Mouse (Mus musculus) limb, embryonic 10.5 days (tissue): ENCODE measurements around the gene Igfbp7. TPM values are rescaled to one million over a fixed set of nuclear protein-coding genes. Genes with fewer than 3 reads are reported as not detected.

Source experiments
- DNase-seq: peaks from one replicate; pipeline ENCODE4 v3.0.0-alpha.2; 2017; ENCODE audit warnings: low spot score
- H3K27ac ChIP-seq: fragments of 300-500 bp; sonication (generic); 2 replicates; pipeline ENCODE4 v1.5.1; 2016; ENCODE audit warnings: mild to moderate bottlenecking
- H3K27me3 ChIP-seq: fragments of 300-500 bp; sonication (generic); 2 replicates; pipeline ENCODE4 v1.6.1; 2016; ENCODE audit warnings: low read depth, mild to moderate bottlenecking; ENCODE audit not compliant: poor library complexity, severe bottlenecking
- H3K36me3 ChIP-seq: fragments of 300-500 bp; sonication (generic); 2 replicates; pipeline ENCODE4 v1.6.1; 2016; ENCODE audit warnings: mild to moderate bottlenecking, moderate library complexity
- H3K4me1 ChIP-seq: fragments of 300-500 bp; sonication (generic); 2 replicates; pipeline ENCODE4 v1.6.1; 2016
- H3K4me3 ChIP-seq: fragments of 300-500 bp; sonication (generic); 2 replicates; pipeline ENCODE4 v1.5.1; 2016; ENCODE audit warnings: mild to moderate bottlenecking, moderate library complexity
- H3K9me3 ChIP-seq: fragments of 300-500 bp; sonication (generic); replicated peaks from 2 replicates; pipeline ENCODE4 v1.6.1; 2016; ENCODE audit warnings: mild to moderate bottlenecking
- WGBS: fragments of 180-500 bp; shearing (Covaris S2); methylation state at CpG from one replicate; pipeline ENCODE4 v1.1.7; 2016; 5-methylcytosine and 5-hydroxymethylcytosine counted together
- polyA plus RNA-seq: library from polyadenylated mRNA; unstranded; fragments of >200 nt; fragmentation: Nextera tagmentation; extraction: Ambion mirVana; gene quantifications from 2 replicates; pipeline ENCODE4 v1.2.1, GENCODE M21; 2016

Gene Igfbp7
- polyA plus RNA-seq, 1 experiment from 2014 or later = 1.3 TPM

DNA sequence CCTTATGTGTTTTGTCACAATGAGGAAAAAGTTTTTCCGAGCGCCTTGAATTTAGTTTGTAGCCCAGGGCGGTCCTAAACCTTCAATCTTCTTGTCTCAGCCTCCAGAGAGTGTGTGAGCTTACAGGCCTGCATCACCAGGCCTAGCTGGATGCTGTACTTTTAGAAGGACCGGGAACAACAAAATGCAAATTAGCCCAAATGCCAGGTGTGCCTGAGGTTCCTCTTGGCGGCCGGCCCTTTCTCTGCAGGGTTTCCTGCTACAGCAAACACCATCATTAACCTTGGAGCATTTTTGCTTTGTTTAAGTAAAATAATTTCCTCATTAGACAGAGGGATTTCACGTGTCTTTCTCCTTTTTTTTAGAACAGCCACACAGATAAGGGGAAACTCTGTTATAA, 39.6 kb downstream of the Igfbp7 start:
- WGBS = 40% methylated on average over 7 of the region's 7 CpGs
- Histone ChIP-seq H3K36me3 (no peaks in the 10 kb centered on the region), H3K27ac (no peak overlapping the region), H3K27me3 (0 out of 2 replicates have a peak, but pooled peaks cover 5% of the 10 kb centered on the region), H3K4me3 (no peak overlapping the region), H3K4me1 (peaks cover 32% of the 10 kb centered on the region), H3K9me3 (no peaks in the 10 kb centered on the region)
- no peak for DNase-seq

GRCm38 (mm10) chr5:77367682-77368081, 40.2 kb downstream of the Igfbp7 start:
- WGBS = 58% methylated on average over 12 of the region's 12 CpGs
- Histone ChIP-seq H3K27ac (no peak overlapping the region), H3K4me1 (peaks cover 29% of the 10 kb centered on the region), H3K27me3 (0 out of 2 replicates have a peak, but pooled peaks cover 5% of the 10 kb centered on the region), H3K36me3 (no peaks in the 10 kb centered on the region), H3K9me3 (no peaks in the 10 kb centered on the region), H3K4me3 (no peak overlapping the region)
- DNase-seq = no peak

- Histone ChIP-seq H3K4me3 (no peak overlapping the region), H3K27ac (no peak overlapping the region), H3K4me1 (peaks cover 26% of the 10 kb centered on the region), H3K27me3 (0 out of 2 replicates have a peak, but pooled peaks cover 5% of the 10 kb centered on the region), H3K9me3 (no peaks in the 10 kb centered on the region), H3K36me3 (no peaks in the 10 kb centered on the region)
- WGBS = 96% methylated on average over 1 of the region's 1 CpGs
- DNase-seq = no peak
Observed at GRCm38 (mm10) chr5:77367145-77367544, 40.7 kb downstream of the Igfbp7 start.

- Histone ChIP-seq H3K4me1 (peaks cover 26% of the 10 kb centered on the region), H3K4me3 (no peak overlapping the region), H3K9me3 (no peaks in the 10 kb centered on the region), H3K27me3 (0 out of 2 replicates have a peak, but pooled peaks cover 5% of the 10 kb centered on the region), H3K27ac (no peak overlapping the region), H3K36me3 (no peaks in the 10 kb centered on the region)
- WGBS = 91% methylated on average over 8 of the region's 8 CpGs
- no peak for DNase-seq
Observed at GRCm38 (mm10) chr5:77366313-77366712, 41.5 kb downstream of the Igfbp7 start.

DNA sequence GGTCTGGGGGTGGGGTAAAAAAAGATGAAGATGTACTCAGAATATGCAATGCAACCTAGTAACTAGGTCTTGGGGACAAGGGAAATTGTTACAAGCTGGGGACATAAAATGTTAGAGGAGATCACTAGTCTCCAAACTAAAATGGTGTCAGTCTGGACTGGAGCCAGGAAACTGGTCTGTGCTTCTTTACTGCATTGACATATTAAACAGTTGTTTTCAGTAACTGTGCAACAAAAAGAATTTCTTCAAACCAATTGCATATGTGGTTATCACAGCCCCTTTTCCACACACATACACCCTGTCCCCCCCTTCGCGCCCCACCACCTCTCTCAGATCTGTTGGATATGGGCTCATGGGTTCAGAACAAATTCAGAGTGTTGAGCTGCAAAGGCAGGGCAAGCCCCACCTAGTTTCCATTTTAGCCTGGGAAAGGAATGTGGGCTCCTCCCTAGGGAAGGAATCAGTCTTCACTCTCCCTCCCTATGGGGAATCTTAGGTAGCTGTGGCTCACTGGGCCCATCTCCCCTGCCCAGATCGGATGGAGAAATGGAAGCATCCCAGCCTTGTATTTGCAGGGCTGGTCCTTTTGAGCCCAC, 43.3 kb downstream of the Igfbp7 start:
- WGBS = 89% methylated on average over 3 of the region's 3 CpGs
- Histone ChIP-seq H3K4me1 (peaks cover 21% of the 10 kb centered on the region), H3K4me3 (no peak overlapping the region), H3K36me3 (no peaks in the 10 kb centered on the region), H3K27me3 (0 out of 2 replicates have a peak, but pooled peaks cover 5% of the 10 kb centered on the region), H3K27ac (no peak overlapping the region), H3K9me3 (no peaks in the 10 kb centered on the region)
- DNase-seq = no peak

- no peaks in the 10 kb centered on the region for H3K9me3 ChIP-seq
- H3K27me3 ChIP-seq = 0 out of 2 replicates have a peak, but pooled peaks cover 5% of the 10 kb centered on the region
- no peak for DNase-seq
- peaks cover 15% of the 10 kb centered on the region for H3K4me1 ChIP-seq
- no peaks in the 10 kb centered on the region for H3K36me3 ChIP-seq
- no peak overlapping the region for H3K4me3 ChIP-seq
- 88% methylated on average over 6 of the region's 6 CpGs for WGBS
- no peak overlapping the region for H3K27ac ChIP-seq
Observed at GRCm38 (mm10) chr5:77363650-77364049, 44.2 kb downstream of the Igfbp7 start.

DNA sequence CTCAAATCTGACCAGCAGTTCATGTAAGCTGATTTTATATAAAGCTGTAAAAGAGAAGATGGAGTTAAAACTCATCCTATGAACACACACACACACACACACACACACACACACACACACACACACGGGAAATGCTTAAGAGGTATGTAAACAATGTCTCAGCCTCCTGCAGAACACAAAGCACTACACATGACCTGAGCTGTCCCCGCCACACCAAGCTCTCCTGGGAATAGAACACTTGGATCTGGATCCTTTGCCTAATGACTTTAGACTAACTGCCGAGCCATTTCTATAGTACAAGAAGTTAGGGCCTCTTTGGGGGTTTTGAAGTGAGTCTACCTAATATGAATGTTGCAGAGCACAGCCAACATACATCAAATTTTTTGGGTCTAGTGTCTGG, 45.7 kb downstream of the Igfbp7 start:
- Histone ChIP-seq H3K27me3 (no peaks in the 10 kb centered on the region), H3K9me3 (no peaks in the 10 kb centered on the region), H3K27ac (no peak overlapping the region), H3K36me3 (no peaks in the 10 kb centered on the region), H3K4me3 (no peak overlapping the region), H3K4me1 (peaks cover 18% of the 10 kb centered on the region)
- 83% methylated on average over 3 of the region's 3 CpGs for WGBS
- no peak for DNase-seq

GRCm38 (mm10) chr5:77361006-77361405, 46.8 kb downstream of the Igfbp7 start:
- no peak for DNase-seq
- Histone ChIP-seq H3K9me3 (no peaks in the 10 kb centered on the region), H3K4me1 (peaks cover 26% of the 10 kb centered on the region), H3K36me3 (no peaks in the 10 kb centered on the region), H3K27me3 (no peaks in the 10 kb centered on the region), H3K4me3 (no peak overlapping the region), H3K27ac (no peak overlapping the region)
- 82% methylated on average over 4 of the region's 4 CpGs for WGBS

DNA sequence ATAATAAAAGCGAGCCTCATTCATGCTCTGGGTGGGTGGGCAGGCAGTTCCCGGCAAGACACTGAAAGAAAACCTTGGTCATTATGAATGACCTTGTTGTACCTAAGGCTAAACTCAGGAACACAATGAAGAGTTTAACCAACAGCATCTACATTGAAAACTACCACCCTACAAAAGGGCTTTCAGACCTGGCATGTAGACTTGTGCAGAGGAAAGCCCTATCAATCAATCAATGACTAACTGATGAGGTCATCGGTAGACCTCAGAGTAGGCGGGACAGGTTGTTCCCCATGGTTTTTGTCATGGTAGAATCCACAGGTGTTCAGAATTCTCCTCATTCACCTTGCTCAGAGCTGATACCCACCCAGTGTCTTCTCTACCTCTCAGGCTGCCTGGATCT, 47.9 kb downstream of the Igfbp7 start:
- no peak overlapping the region for H3K4me3 ChIP-seq
- H3K9me3 ChIP-seq = no peaks in the 10 kb centered on the region
- H3K36me3 ChIP-seq = no peaks in the 10 kb centered on the region
- H3K4me1 ChIP-seq = peaks cover 36% of the 10 kb centered on the region
- 89% methylated on average over 4 of the region's 4 CpGs for WGBS
- no peaks in the 10 kb centered on the region for H3K27me3 ChIP-seq
- no peak overlapping the region for H3K27ac ChIP-seq
- DNase-seq = no peak

- Histone ChIP-seq H3K27ac (peak overlapping the region; percentile 82), H3K27me3 (no peaks in the 10 kb centered on the region), H3K9me3 (no peaks in the 10 kb centered on the region), H3K4me1 (peaks cover 50% of the 10 kb centered on the region), H3K4me3 (peak overlapping the region; percentile 47), H3K36me3 (no peaks in the 10 kb centered on the region)
- 4% methylated on average over 10 of the region's 10 CpGs for WGBS
- DNase-seq = peak; percentile 75
Observed at GRCm38 (mm10) chr5:77358347-77358746, 49.5 kb downstream of the Igfbp7 start.

DNA sequence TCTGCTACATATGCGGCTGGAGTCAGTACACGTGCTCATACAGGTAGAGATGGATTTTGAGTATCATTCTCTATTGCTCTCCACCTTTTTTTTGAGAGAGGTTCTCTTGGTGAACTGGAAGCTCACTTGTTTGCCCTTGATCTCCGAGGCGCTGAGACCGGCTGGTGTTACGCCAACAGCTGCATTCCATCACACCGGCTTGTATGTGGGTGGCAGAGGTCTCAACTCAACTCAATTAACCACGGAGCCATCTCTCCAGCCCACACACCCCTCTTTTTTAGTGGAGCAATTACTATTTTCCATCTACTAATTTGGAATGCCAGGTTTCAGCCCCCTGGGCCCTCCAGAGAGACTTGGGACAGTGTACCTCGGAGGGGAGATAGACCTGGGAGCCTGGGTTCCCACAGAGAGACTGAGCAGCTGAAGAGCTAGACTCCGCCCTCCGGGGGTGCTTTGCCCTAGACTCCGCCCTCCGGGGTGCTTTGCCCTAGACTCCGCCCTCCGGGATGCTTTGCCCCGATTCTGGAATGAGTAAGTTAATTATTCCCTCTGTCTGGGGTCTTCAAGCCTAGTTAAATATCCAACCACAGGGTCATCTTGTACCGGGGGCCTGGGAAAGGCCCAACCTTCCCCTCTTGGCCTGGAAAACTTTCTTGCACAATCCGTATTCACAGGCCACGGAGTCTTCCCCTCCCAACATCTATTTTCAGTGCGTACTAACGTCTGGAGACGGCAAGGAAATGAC, 50.3 kb downstream of the Igfbp7 start:
- Histone ChIP-seq H3K4me1 (peaks cover 54% of the 10 kb centered on the region), H3K36me3 (no peaks in the 10 kb centered on the region), H3K27me3 (no peaks in the 10 kb centered on the region), H3K9me3 (no peaks in the 10 kb centered on the region), H3K4me3 (peak overlapping the region; percentile 47), H3K27ac (peak overlapping the region; percentile 82)
- peak; percentile 66 for DNase-seq
- WGBS = 11% methylated on average over 22 of the region's 22 CpGs

DNA sequence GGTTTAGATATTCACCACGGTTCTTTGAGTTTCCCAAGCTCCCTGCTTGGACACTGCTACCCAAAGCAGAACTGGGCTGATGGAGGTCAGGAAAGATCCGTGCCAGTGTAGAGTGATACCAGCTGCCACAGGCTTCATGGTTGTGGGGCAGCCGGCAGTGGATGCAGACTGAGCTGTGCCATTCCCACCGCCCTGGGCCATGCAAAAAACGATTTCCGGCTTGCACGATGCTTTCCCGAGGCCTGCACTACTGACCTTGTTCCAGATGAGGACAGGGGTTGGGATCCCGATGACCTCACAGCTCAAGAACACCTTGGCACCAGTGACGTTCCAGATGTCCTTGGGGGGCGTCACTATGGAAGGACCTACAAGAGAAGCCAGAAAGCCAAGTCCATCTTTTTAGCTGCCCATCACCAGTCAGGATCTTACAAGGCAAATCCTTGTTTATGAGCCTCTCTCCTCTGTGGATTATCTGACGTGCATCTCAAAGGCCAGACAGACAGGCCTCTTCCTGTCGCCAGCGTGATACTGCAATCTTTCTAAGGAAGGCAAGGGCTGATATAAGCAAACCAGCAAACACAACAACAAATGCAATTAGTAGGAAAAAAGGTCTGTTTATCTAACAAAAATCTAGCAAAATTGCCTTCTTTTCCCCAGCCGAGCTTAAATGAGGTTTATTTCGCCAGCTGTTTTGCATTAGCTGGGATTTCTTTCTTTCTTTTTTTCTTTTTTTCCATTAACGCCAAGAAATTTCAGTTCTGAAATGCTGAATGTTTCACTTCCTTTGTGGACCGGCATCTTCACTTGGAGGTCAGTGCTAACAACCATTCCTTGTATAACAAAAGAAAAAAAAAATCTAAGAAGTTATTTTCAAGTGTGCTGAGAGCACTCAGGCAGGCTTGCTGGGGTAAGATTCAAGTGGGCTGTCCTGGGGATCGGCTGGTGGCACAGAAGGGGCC, 52.3 kb downstream of the Igfbp7 start:
- WGBS = 52% methylated on average over 19 of the region's 19 CpGs
- H3K27ac ChIP-seq = peak overlapping the region; percentile 72

More for the DNA sequence above, 52.3 kb downstream of the Igfbp7 start:
- Histone ChIP-seq H3K4me3 (no peak overlapping the region), H3K4me1 (peaks cover 58% of the 10 kb centered on the region), H3K9me3 (no peaks in the 10 kb centered on the region), H3K36me3 (peaks cover 6% of the 10 kb centered on the region), H3K27me3 (no peaks in the 10 kb centered on the region)
- no peak for DNase-seq
